Mouse (Mus musculus) kidney, adult 2 months (tissue): ENCODE results near the gene Cabp1.

Experiments used
- CTCF ChIP-seq: fragments of 200-500 bp; conservative IDR thresholded peaks from 2 replicates; pipeline ENCODE4 v1.5.1; 2011; ENCODE audit warnings: low read depth, mild to moderate bottlenecking, control low read depth, low read length, moderate library complexity, mixed read lengths; ENCODE audit not compliant: insufficient read depth, insufficient read length
- POLR2A ChIP-seq: fragments of 200-500 bp; IDR thresholded peaks from one replicate; pipeline ENCODE4 v1.6.1; 2011; ENCODE audit warnings: low read depth, low read length, control low read depth

- no peak for TF ChIP-seq CTCF
- no peak for TF ChIP-seq POLR2A
Measured at GRCm38 (mm10) chr5:115190081-115190480, 4.1 kb downstream of the Cabp1 start.
